Mouse (Mus musculus): ENCODE data around the gene Hic1.

Gene Hic1

GRCm38 (mm10) chr11:75167643-75168589 is 1.4 kb downstream of the Hic1 start:
- DNase-seq (ENCODE audit: low read depth, low spot score): no peak

- DNase-seq (ENCODE audit: low read depth, low spot score): no peak
Measured at GRCm38 (mm10) chr11:75166861-75167642, 2.3 kb downstream of the Hic1 start.

- no peak for DNase-seq (ENCODE audit: low read depth, low spot score)
Measured at GRCm38 (mm10) chr11:75166193-75166842, 3.0 kb downstream of the Hic1 start.

- DNase-seq (ENCODE audit: low read depth, low spot score): no peak
Measured at GRCm38 (mm10) chr11:75165441-75166192, 3.7 kb downstream of the Hic1 start.

- DNase-seq (ENCODE audit: low read depth, low spot score): no peak
Measured at GRCm38 (mm10) chr11:75164750-75165149, 4.6 kb downstream of the Hic1 start.

GRCm38 (mm10) chr11:75164051-75164450 is 5.3 kb downstream of the Hic1 start:
- no peak for DNase-seq (ENCODE audit: low read depth, low spot score)

- DNase-seq (ENCODE audit: low read depth, low spot score): no peak
Measured at GRCm38 (mm10) chr11:75163379-75163778, 5.9 kb downstream of the Hic1 start.

GRCm38 (mm10) chr11:75162591-75163080 is 6.7 kb downstream of the Hic1 start:
- DNase-seq (ENCODE audit: low read depth, low spot score): no peak

- no peak for DNase-seq (ENCODE audit: low read depth, low spot score)
Measured at GRCm38 (mm10) chr11:75161417-75162008, 7.8 kb downstream of the Hic1 start.

GRCm38 (mm10) chr11:75160954-75161353 is 8.4 kb downstream of the Hic1 start:
- DNase-seq (ENCODE audit: low read depth, low spot score): no peak

- no peak for DNase-seq (ENCODE audit: low read depth, low spot score)
Measured at GRCm38 (mm10) chr11:75159564-75159963, 9.8 kb downstream of the Hic1 start.

GRCm38 (mm10) chr11:75158432-75158831 is 10.9 kb downstream of the Hic1 start:
- DNase-seq (ENCODE audit: low read depth, low spot score): no peak

- no peak for DNase-seq (ENCODE audit: low read depth, low spot score)
Measured at GRCm38 (mm10) chr11:75157901-75158300, 11.4 kb downstream of the Hic1 start.

- DNase-seq (ENCODE audit: low read depth, low spot score): no peak
Measured at GRCm38 (mm10) chr11:75157037-75157436, 12.3 kb downstream of the Hic1 start.

- no peak for DNase-seq (ENCODE audit: low read depth, low spot score)
Measured at GRCm38 (mm10) chr11:75156416-75156815, 12.9 kb downstream of the Hic1 start.

GRCm38 (mm10) chr11:75155985-75156384 is 13.3 kb downstream of the Hic1 start:
- no peak for DNase-seq (ENCODE audit: low read depth, low spot score)

- no peak for DNase-seq (ENCODE audit: low read depth, low spot score)
Measured at GRCm38 (mm10) chr11:75154053-75154585, 15.2 kb downstream of the Hic1 start.

- no peak for DNase-seq (ENCODE audit: low read depth, low spot score)
Measured at GRCm38 (mm10) chr11:75152603-75153557, 16.4 kb downstream of the Hic1 start.

- no peak for DNase-seq (ENCODE audit: low read depth, low spot score)
Measured at GRCm38 (mm10) chr11:75150346-75150745, 19.0 kb downstream of the Hic1 start.
